Mouse (Mus musculus) cerebellum, postnatal 10 days (tissue): Measurements from ENCODE around the gene Gdf11.

Experiments
- DNase-seq, 2 experiments: peaks; one replicate each; pipeline ENCODE4 v3.0.0; 2021; ENCODE audit warnings: mixed read lengths in 2 of 2

Gdf11 gene

DNA sequence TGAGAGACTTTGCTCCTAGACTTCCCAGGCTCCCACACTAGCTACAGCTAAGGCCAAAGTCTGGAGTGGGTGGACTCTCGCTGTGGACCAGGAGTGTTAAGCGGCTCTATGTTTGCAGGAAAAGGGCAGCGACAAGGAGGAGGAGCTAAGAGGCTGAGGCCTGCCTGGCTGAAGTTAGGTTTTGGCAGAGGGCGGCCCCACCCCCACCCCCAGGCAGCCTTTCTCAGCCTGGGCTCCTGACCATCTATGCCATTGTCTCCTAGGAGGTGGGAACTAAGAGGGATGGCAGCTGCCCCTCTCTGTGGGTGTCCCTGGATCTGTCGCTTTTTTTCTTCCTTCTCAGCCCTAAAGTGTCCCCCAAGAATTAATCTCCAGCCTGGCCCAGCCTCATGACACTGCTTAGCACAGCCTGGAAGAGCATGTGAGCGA is 27.7 kb upstream of the Gdf11 start:
- DNase-seq: peak; percentile 83 to 90

DNA sequence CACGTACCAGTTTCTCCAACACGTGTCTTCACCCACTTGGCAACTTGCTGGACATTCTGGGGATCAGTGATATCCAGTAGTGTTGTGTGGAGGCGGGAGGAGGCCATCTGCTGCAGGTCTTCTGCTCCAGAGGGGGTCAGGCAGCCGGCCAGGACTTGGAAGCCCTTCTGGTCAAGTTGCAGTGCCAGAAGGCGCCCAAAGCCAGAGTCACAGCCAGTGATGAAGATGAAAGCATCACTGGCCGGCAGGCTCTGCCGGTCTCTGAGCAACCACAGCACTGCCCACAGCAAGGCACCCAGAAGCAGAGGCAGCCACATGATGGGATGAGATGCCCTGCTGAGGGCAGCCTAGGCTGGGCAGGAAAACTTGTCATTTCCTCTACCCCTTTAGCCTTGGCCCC is 26.7 kb upstream of the Gdf11 start:
- peak; percentile 99 for DNase-seq

DNA sequence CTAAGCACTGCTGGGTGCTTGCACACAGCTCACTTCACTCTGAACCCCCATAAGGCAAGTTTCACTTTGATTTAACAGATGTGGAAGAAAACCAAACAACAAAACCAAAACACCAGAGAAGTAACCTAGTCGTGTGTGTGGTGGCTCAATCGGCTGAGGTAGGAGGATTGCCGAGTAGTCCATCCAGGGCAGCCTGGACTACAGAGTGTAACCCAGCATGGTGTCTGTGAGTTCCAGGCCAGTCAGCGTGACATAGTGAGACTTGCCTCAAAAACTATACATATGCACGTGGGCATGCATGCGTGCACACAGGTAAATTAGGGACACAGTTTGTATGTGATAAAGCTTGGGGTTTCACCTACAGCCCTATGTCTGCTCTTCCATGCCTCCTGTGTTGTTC is 25.9 kb upstream of the Gdf11 start:
- no peak for DNase-seq

DNA sequence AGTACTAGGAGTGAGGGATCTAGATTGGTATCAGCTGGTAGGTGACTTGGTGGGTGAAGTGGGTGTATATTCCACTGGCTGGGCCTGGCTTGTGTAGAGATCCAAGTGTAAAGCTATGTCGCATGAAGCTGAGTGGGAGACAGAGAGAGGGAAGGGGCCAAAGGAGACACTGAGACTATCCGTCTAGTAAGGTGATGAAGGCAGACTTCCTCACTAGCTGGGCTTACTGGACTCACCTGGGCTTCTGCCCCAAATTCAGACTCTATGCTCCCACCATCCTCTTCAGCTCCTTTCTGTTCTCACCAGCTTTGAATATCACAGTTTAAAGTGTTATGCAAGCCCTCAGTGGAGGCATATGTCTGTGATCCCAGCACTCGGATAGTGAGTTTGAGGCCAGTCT is 25.1 kb upstream of the Gdf11 start:
- DNase-seq: no peak

GRCm38 (mm10) chr10:128915550-128915949 is 24.0 kb upstream of the Gdf11 start:
- DNase-seq: peak in 1 of 2 experiments; percentile 41

GRCm38 (mm10) chr10:128913696-128914095 is 22.2 kb upstream of the Gdf11 start:
- peak; percentile 63 to 64 for DNase-seq

GRCm38 (mm10) chr10:128913219-128913618 is 21.7 kb upstream of the Gdf11 start:
- peak; percentile 98 to 99 for DNase-seq

DNA sequence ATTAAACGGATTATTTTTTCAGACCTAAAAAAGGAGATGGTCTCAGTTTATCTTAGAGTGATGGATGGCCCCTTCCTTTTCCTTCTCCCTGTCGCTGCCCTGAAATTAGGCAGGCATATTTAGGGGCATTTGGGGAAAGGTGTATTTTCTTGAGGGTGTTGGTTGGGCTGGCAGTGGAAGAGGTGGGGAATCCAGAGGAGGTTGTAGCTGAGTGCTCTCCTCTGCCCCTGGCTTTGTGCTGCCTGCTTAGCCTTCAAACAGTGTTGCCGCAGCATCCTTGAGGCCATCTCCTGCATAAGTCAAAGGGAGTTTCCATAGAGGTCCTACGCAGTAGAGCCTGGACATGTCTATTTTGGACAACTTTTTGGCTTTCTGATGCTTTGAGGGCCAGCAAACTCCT is 21.3 kb upstream of the Gdf11 start:
- DNase-seq: no peak

DNA sequence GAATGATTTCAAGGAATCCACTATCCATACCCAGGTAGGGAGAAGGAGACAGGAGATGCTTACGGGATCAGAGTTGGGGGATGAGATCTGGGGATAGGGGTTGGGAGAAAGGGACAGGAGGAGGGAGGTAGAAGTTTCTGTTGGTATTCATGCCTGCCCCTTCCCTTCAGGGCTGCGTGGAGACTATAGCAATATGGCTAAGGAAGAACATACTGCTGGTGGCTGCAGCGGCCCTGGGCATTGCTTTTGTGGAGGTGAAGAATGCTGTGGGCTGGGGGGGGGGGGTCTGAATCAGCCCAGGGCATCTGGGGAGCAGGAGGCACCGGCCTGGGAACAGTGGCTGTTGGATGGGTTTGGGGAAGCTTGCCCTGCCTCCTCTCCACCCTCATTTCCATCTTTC is 20.8 kb upstream of the Gdf11 start:
- no peak for DNase-seq

DNA sequence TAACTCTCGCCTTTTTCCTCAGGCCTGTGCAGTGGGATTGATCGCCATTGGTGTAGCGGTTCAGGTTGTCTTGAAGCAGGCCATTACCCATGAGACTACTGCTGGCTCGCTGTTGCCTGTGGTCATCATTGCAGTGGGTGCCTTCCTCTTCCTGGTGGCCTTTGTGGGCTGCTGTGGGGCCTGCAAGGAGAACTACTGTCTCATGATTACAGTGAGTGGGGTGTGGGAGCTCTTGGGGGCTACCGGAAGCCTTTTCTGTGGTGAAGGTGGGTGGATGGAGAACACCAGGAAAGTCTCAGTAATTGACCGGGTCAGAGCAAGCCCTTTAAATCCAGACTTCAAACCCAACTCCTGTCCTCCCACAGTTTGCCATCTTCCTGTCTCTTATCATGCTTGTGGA is 19.9 kb upstream of the Gdf11 start:
- DNase-seq: no peak

DNA sequence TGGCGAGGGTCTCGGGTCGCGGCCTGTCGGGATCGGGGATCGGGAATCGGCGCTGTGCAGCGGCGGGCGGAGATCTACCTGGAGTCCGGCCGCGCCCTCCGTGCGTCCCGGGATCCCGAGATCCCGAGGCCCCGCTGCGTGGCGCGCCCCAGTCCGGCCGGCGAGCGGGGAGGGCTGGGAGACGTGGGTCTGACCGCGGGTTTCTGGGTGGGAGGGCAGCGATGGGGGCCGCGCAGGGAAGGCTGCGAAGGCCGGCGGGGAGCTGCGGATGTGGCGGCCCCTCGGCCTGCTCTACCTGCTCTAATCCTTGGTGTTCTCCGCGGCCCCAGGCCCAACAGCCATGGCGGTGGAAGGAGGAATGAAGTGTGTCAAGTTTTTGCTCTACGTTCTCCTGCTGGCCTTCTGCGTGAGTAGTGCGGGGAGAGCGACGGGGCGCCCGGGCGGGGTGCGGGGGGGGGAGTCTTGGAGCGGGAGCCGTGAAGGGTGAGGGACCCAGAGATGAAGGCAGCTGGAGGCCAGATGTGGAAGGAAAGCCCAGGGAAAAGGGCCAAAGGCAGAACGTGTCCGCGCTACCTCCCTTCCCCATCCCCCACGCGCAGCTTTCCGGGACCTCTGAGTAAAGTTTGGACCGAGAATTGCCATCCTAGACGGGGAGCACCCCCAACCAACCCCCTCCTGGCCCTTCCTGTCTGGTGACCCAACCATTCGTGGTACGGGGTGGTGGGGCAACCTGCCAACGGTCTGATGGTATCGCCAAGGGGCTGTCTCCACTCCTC is 18.7 kb upstream of the Gdf11 start:
- peak; percentile 89 for DNase-seq

DNA sequence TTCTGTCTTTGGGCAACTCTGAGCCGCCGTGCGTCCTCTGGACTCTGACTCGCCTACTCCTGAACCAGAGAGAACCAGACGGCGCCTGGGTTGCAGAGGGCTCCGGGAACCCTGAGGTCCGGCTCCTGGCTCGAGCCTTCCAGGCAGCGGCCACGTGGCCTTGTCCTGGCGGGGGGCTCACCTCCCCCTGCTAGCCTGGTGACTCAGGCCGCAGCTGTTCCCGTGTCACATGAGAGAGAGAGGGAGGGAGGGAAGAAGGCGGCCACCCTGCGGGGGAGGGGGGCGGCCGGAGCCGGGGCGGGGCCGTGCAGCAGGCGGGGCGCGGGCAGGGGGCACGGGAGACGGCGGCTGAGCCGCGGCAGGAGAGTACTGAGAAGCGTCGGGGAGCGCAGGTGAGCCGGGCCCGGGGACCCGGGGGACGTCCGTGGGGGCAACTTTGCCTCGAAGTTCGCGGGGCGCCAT is 18.1 kb upstream of the Gdf11 start:
- DNase-seq: peak; percentile 88 to 93

DNA sequence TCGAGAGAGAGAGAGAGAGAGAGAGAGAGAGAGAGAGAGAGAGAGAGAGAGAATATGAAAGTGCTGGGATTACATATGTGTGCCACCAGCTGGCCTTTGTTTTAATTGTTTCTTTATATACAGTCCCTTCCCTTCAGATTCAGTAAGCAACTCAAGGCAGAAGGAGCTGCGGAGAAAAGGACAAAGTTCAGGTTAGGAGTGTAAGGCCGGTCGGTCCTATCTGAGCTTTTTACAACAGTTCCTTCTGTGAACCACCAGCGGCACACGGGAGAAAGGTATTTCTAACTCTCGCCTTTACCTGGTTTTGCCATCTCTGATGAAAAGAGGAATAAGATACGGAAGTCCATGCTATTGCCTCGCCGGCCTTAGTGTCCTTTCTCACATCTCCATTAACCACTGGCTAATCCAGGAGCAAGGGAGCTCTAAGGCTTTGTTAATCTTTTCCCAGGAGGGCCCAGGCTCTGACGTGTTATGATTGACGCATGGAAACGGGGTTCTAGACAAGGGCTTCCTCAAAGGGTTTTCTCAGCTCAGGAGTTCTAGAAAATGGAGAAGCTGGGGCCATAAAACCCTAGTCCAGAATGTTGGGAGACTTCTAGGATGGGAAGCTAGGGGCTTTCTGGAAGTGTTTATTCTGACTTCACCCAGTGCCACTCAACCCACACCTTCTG is 17.4 kb upstream of the Gdf11 start:
- peak in 1 of 2 experiments; percentile 26 for DNase-seq

- no peak for DNase-seq
Observed at GRCm38 (mm10) chr10:128904812-128905211, 13.3 kb upstream of the Gdf11 start.

- DNase-seq: no peak
Observed at GRCm38 (mm10) chr10:128902409-128902988, 11.0 kb upstream of the Gdf11 start.

- DNase-seq: no peak
Observed at GRCm38 (mm10) chr10:128901409-128901808, 9.9 kb upstream of the Gdf11 start.

DNA sequence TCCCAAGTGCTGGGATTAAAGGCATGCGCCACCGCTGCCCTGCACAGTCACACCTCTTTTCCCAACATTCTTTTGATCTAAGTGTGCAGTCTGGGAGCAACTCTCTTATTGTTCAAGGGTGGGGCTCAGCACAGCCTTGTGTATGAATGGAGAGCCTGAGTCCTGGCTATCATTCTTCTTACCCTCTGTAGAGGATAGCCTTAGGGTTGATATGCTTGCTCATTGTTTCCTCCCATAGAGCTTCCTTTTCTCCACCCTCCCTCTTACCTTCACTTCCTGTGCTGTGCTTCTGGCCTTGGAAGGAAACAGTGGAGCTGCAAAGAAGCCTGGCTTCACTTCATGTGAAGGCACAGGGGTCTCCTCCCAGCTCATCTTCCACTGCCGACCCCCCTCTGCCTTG is 9.2 kb upstream of the Gdf11 start, which contains the start of gene Cd63:
TSS of gene Cd63 (plus strand) at position 292 of the 400 bp plus-strand sequence.
- no peak for DNase-seq

DNA sequence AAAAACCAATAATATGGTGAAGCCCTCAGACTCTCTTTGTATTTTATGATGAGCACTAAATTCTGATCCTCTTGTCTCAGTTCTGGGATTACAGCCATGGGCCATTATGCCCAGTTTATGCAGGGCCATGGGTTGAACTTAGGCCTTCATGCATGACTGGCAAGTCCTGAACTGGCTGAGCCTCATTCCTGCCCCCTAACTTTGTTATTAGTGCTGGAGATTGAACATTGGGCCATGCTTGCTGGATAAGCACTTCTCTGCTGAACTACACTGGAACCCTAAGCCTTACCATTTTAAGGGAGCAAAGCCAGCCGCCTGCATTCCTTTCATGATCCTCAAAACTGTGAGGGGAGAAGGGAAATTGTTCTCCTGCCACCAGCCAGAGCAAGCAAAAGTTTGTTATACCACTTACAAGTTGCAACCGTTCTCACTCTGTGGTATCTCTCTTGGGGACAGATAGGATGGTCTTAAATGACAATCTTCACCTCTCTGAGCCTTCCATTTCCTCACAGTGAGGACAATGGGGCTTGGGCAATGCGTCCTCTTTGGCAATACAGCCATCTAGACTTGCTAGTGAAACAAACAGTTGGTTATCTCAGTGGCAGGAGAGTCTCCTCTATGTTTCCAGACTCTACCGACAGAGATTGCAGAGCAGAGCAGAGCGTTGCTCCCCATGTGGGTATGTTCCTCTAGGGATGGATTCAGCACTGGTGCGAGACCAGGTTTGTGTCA is 8.4 kb upstream of the Gdf11 start:
- DNase-seq: no peak

- DNase-seq: peak; percentile 67 to 76
Observed at GRCm38 (mm10) chr10:128897501-128897900, 6.0 kb upstream of the Gdf11 start.

DNA sequence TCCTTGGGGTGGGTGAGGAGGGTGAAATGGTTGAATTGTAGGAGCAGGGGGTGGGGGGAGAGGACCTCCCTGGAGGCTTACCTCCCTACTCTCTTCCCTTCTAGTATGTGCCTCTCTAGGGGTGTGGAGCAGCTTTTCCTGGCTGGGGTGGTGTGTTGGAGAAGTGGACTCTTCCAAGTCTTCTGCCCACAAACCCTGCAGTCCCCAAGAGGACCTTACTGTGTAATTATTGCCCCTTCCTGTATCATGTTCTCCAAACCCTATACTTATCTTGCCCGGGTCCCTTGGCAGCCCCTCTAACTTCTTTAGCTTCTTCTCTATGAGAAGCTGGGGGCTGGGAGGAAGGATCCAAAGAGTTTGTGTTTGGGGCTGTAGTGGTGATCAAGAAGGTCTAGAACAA is 5.3 kb upstream of the Gdf11 start:
- DNase-seq: no peak

GRCm38 (mm10) chr10:128895952-128896693 is 4.6 kb upstream of the Gdf11 start:
- DNase-seq: peak; percentile 89 to 91

- peak; percentile 91 to 95 for DNase-seq
Observed at GRCm38 (mm10) chr10:128895437-128895836, 3.9 kb upstream of the Gdf11 start.
